Mouse (Mus musculus) megakaryocyte, embryonic 14.5 days (primary cell): ENCODE data around the gene Sipa1l3. TPM values are rescaled to one million over a fixed set of nuclear protein-coding genes. Genes with fewer than 3 reads are reported as not detected.

Experiments
- H3K27me3 ChIP-seq: replicated peaks from 2 replicates; pipeline ENCODE3; 2012; ENCODE audit warnings: inconsistent platforms
- H3K36me3 ChIP-seq: replicated peaks from 2 replicates; pipeline ENCODE3; 2012; ENCODE audit warnings: low read length, inconsistent platforms, mixed read lengths
- H3K4me1 ChIP-seq: 2 replicates; pipeline ENCODE4 v1.6.1; 2012; ENCODE audit warnings: inconsistent platforms
- H3K4me3 ChIP-seq: replicated peaks from 2 replicates; pipeline ENCODE3; 2012; ENCODE audit warnings: moderate library complexity, mild to moderate bottlenecking, inconsistent platforms
- H3K9me3 ChIP-seq: 2 replicates; pipeline ENCODE4 v1.6.1; 2012; ENCODE audit warnings: inconsistent platforms
- FLI1 ChIP-seq: IDR thresholded peaks from 2 replicates; pipeline ENCODE4 v1.6.1; 2012; ENCODE audit warnings: low read length, inconsistent platforms, mixed read lengths
- GATA1 ChIP-seq: IDR thresholded peaks from 3 replicates; pipeline ENCODE4 v1.6.1; 2012; ENCODE audit warnings: mixed read lengths, low read length, inconsistent platforms, borderline replicate concordance
- polyA plus RNA-seq: library from polyadenylated mRNA; stranded (reverse); fragments of >175 nt; gene quantifications from 2 replicates; pipeline ENCODE4 v1.2.3, GENCODE M21; 2012; ENCODE audit warnings: low replicate concordance; ENCODE audit not compliant: insufficient read depth

Sipa1l3 gene
- polyA plus RNA-seq, 1 experiment: 27.5 TPM

DNA sequence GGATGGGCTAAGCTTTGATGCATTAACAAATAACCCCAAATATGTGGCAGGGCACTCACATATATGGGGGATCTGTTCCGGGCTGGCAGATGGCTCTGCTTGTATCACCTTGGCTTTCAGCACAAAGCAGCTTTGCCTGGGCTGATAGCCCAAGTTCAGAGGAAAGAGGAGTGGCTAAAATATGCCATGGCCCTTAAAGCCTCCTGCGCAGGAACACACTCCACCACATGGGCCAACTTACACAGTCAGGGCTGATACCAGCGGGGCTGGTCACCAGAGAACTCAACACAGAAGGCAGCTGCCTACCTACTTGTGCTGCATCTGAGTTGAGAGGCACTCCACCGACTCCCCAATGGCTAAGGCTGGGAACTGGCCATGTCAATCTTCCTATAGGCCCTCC lies 111.6 kb downstream of the Sipa1l3 start:
- H3K27me3 ChIP-seq: peaks cover 8% of the 10 kb centered on the region
- no peak overlapping the region for H3K4me3 ChIP-seq
- peaks cover 28% of the 10 kb centered on the region for H3K9me3 ChIP-seq
- no peak for TF ChIP-seq FLI1
- TF ChIP-seq GATA1: no peak
- H3K4me1 ChIP-seq: peaks cover 19% of the 10 kb centered on the region
- H3K36me3 ChIP-seq: peaks cover 7% of the 10 kb centered on the region

GRCm38 (mm10) chr7:29404126-29404525 lies 114.3 kb downstream of the Sipa1l3 start:
- Histone ChIP-seq H3K36me3 (peaks cover 28% of the 10 kb centered on the region), H3K27me3 (peaks cover 2% of the 10 kb centered on the region), H3K4me3 (no peak overlapping the region), H3K4me1 (peaks cover 17% of the 10 kb centered on the region), H3K9me3 (peaks cover 28% of the 10 kb centered on the region)
- TF ChIP-seq GATA1 (no peak), FLI1 (no peak)

GRCm38 (mm10) chr7:29402015-29402414 lies 116.4 kb downstream of the Sipa1l3 start:
- Histone ChIP-seq H3K36me3 (peaks cover 38% of the 10 kb centered on the region), H3K4me3 (no peak overlapping the region), H3K9me3 (peaks cover 28% of the 10 kb centered on the region), H3K4me1 (peaks cover 14% of the 10 kb centered on the region), H3K27me3 (no peaks in the 10 kb centered on the region)
- no peak for TF ChIP-seq FLI1
- no peak for TF ChIP-seq GATA1

DNA sequence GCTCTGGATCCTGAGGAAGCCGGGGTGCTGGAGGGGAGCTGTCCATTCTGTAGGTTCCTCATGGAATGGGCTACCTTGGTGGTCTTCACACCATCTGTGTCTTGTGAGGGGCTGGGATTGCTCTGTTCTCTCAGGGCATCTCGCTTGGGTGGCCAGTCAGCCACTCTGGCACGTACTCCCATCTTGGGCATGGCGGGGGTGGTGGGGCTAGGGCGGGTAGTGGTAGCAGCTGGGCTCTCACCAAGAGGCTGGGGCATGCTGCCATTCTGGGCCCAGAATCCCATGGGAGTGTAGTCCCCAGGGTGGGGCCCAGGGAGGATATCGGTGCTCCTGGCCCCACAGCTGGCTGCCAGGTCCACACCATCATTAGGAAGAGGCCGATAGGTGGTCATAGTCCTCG lies 118.0 kb downstream of the Sipa1l3 start:
- H3K4me1 ChIP-seq: peaks cover 5% of the 10 kb centered on the region
- H3K4me3 ChIP-seq: no peak overlapping the region
- peaks cover 23% of the 10 kb centered on the region for H3K9me3 ChIP-seq
- H3K36me3 ChIP-seq: peaks cover 51% of the 10 kb centered on the region
- no peaks in the 10 kb centered on the region for H3K27me3 ChIP-seq
- TF ChIP-seq GATA1: no peak
- no peak for TF ChIP-seq FLI1

GRCm38 (mm10) chr7:29399056-29399455 lies 119.4 kb downstream of the Sipa1l3 start:
- peaks cover 60% of the 10 kb centered on the region for H3K36me3 ChIP-seq

GRCm38 (mm10) chr7:29397486-29397885 lies 121.0 kb downstream of the Sipa1l3 start:
- H3K9me3 ChIP-seq: no peaks in the 10 kb centered on the region
- H3K4me1 ChIP-seq: peaks cover 22% of the 10 kb centered on the region
- H3K27me3 ChIP-seq: no peaks in the 10 kb centered on the region
- no peak overlapping the region for H3K4me3 ChIP-seq
- H3K36me3 ChIP-seq: peaks cover 70% of the 10 kb centered on the region
- no peak for TF ChIP-seq FLI1
- TF ChIP-seq GATA1: no peak

More at GRCm38 (mm10) chr7:29399056-29399455, 119.4 kb downstream of the Sipa1l3 start:
- TF ChIP-seq GATA1 (no peak), FLI1 (no peak)
- H3K27me3 ChIP-seq: no peaks in the 10 kb centered on the region
- H3K9me3 ChIP-seq: peaks cover 14% of the 10 kb centered on the region
- no peak overlapping the region for H3K4me3 ChIP-seq
- H3K4me1 ChIP-seq: peaks cover 9% of the 10 kb centered on the region

- Histone ChIP-seq H3K4me3 (no peak overlapping the region), H3K36me3 (peaks cover 75% of the 10 kb centered on the region), H3K4me1 (peaks cover 24% of the 10 kb centered on the region), H3K27me3 (no peaks in the 10 kb centered on the region), H3K9me3 (no peaks in the 10 kb centered on the region)
- TF ChIP-seq GATA1 (no peak), FLI1 (no peak)
Observed at GRCm38 (mm10) chr7:29396943-29397340, 121.5 kb downstream of the Sipa1l3 start.

GRCm38 (mm10) chr7:29396216-29396942 lies 122.1 kb downstream of the Sipa1l3 start:
- Histone ChIP-seq H3K4me1 (peaks cover 24% of the 10 kb centered on the region), H3K27me3 (no peaks in the 10 kb centered on the region), H3K9me3 (no peaks in the 10 kb centered on the region), H3K36me3 (peaks cover 75% of the 10 kb centered on the region), H3K4me3 (no peak overlapping the region)
- no peak for TF ChIP-seq GATA1
- no peak for TF ChIP-seq FLI1

GRCm38 (mm10) chr7:29395179-29395578 lies 123.3 kb downstream of the Sipa1l3 start:
- Histone ChIP-seq H3K9me3 (no peaks in the 10 kb centered on the region), H3K36me3 (peaks cover 64% of the 10 kb centered on the region), H3K27me3 (no peaks in the 10 kb centered on the region), H3K4me1 (peaks cover 32% of the 10 kb centered on the region), H3K4me3 (no peak overlapping the region)
- TF ChIP-seq GATA1: no peak
- no peak for TF ChIP-seq FLI1

GRCm38 (mm10) chr7:29393292-29393691 lies 125.1 kb downstream of the Sipa1l3 start:
- Histone ChIP-seq H3K27me3 (no peaks in the 10 kb centered on the region), H3K4me3 (no peak overlapping the region), H3K9me3 (no peaks in the 10 kb centered on the region), H3K36me3 (peaks cover 48% of the 10 kb centered on the region), H3K4me1 (peaks cover 34% of the 10 kb centered on the region)
- TF ChIP-seq FLI1 (no peak), GATA1 (no peak)
